Mouse (Mus musculus) liver, postnatal 0 days (tissue): ENCODE measurements around the gene Gm20388. TPM values are rescaled to one million over a fixed set of nuclear protein-coding genes. Genes with fewer than 3 reads are reported as not detected.

Source experiments
- ATAC-seq: fragments of 200-750 bp; cut with Nextera tagmentation; 2 replicates; pipeline ENCODE4 v1.8.0; 2017; ENCODE audit warnings: mild to moderate bottlenecking, moderate library complexity
- DNase-seq: peaks from one replicate; pipeline ENCODE4 v3.0.0-alpha.2; 2016
- H3K27ac ChIP-seq: fragments of 300-500 bp; sonication (generic); 2 replicates; pipeline ENCODE4 v1.5.1; 2014; ENCODE audit warnings: antibody characterized with exemption, moderate library complexity, mild to moderate bottlenecking, low read depth
- H3K27me3 ChIP-seq: fragments of 300-500 bp; sonication (generic); 2 replicates; pipeline ENCODE4 v1.6.1; 2014; ENCODE audit warnings: low read length, control low read depth, mixed read lengths; ENCODE audit not compliant: insufficient read depth
- H3K36me3 ChIP-seq: fragments of 300-500 bp; sonication (generic); replicated peaks from 2 replicates; pipeline ENCODE4 v1.6.1; 2014; ENCODE audit warnings: mild to moderate bottlenecking, control low read depth, low read length, moderate library complexity, mixed read lengths; ENCODE audit not compliant: insufficient read depth
- H3K4me1 ChIP-seq: fragments of 300-500 bp; sonication (generic); 2 replicates; pipeline ENCODE4 v1.6.1; 2014; ENCODE audit warnings: antibody characterized with exemption, mild to moderate bottlenecking, control low read depth; ENCODE audit not compliant: insufficient read depth
- H3K4me2 ChIP-seq: fragments of 300-500 bp; sonication (generic); 2 replicates; pipeline ENCODE4 v1.6.1; 2014; ENCODE audit warnings: low read depth, mild to moderate bottlenecking, low read length, moderate library complexity, mixed read lengths
- H3K4me3 ChIP-seq: fragments of 300-500 bp; sonication (generic); 2 replicates; pipeline ENCODE4 v1.5.1; 2014; ENCODE audit warnings: low read depth, low read length
- H3K9ac ChIP-seq: fragments of 300-500 bp; sonication (generic); replicated peaks from 2 replicates; pipeline ENCODE4 v1.6.1; 2014; ENCODE audit warnings: mild to moderate bottlenecking, moderate library complexity
- H3K9me3 ChIP-seq: fragments of 300-500 bp; sonication (generic); 2 replicates; pipeline ENCODE4 v1.6.1; 2016; ENCODE audit warnings: mild to moderate bottlenecking, control low read depth, low read length, mixed read lengths
- CTCF ChIP-seq: sonication (generic); IDR thresholded peaks from 2 replicates; pipeline ENCODE4 v1.5.1; 2016; ENCODE audit warnings: antibody characterized with exemption, low read depth
- EP300 ChIP-seq: IDR thresholded peaks from 2 replicates; pipeline ENCODE4 v1.6.1; 2016; ENCODE audit warnings: antibody characterized with exemption, low read depth, mild to moderate bottlenecking
- WGBS: fragments of 180-500 bp; shearing (Covaris S2); extraction: QIAGEN DNeasy Blood & Tissue Kit; methylation state at CpG from one replicate; pipeline ENCODE4 v1.1.7; 2014; ENCODE audit not compliant: insufficient replicate concordance; 5-methylcytosine and 5-hydroxymethylcytosine counted together
- polyA plus RNA-seq: library from polyadenylated mRNA; unstranded; fragments of >200 nt; fragmentation: Nextera tagmentation; extraction: Ambion mirVana; gene quantifications from 2 replicates; pipeline ENCODE4 v1.2.1, GENCODE M21; 2015

Gene Gm20388
- polyA plus RNA-seq, 1 experiment from 2014 or later = not detected

DNA sequence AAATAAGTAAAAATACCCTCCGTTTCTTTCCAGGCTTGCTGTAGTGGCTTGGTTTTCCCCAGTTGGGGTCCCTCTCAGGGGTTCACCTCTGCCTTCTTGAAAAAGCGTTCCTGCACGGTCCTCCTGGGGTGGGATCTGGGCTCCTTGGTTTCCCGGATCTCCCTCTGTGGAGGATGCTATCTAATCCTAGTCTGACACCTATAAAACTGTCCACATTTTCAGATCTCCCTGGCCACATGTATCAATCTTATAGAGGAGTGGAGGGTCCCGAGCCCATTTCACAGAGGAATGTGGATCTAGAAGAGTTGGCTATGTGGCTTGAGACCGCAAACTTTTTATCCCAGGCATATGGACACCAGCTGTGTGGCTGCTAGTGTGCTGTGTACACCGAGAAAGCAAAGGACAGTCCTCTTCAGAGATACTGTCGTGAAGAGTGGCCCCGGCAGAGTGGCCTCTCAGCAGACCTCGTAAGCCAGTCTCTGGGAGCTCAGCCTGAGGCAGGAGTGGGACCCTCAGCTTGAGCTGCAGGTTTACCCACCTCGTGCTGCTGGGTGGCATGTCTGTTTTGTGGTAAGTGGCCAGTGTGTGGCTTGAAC, 2768.8 kb downstream of the Gm20388 start:
- H3K9me3 ChIP-seq = no peaks in the 10 kb centered on the region
- H3K27ac ChIP-seq = no peak overlapping the region
- peak overlapping the region; percentile 97 for H3K4me2 ChIP-seq
- ATAC-seq (no peak), DNase-seq (no peak)
- peaks cover 44% of the 10 kb centered on the region for H3K27me3 ChIP-seq
- H3K36me3 ChIP-seq = no peaks in the 10 kb centered on the region
- H3K4me3 ChIP-seq = peak overlapping the region; percentile 69; the same call in 1 of the 2 replicates
- H3K9ac ChIP-seq = no peak overlapping the region
- WGBS = 35% methylated on average over 11 of the region's 11 CpGs
- TF ChIP-seq EP300 = no peak
- TF ChIP-seq CTCF = no peak
- peaks cover 26% of the 10 kb centered on the region for H3K4me1 ChIP-seq

GRCm38 (mm10) chr8:122680171-122680570, 2769.5 kb downstream of the Gm20388 start:
- Histone ChIP-seq H3K36me3 (no peaks in the 10 kb centered on the region), H3K9me3 (no peaks in the 10 kb centered on the region), H3K27ac (no peak overlapping the region), H3K4me3 (no peak overlapping the region), H3K4me1 (peaks cover 29% of the 10 kb centered on the region), H3K4me2 (no peak overlapping the region), H3K9ac (no peak overlapping the region), H3K27me3 (peaks cover 44% of the 10 kb centered on the region)
- TF ChIP-seq CTCF = no peak
- TF ChIP-seq EP300 = no peak
- ATAC-seq (no peak), DNase-seq (no peak)
- WGBS = 49% methylated on average over 7 of the region's 7 CpGs

DNA sequence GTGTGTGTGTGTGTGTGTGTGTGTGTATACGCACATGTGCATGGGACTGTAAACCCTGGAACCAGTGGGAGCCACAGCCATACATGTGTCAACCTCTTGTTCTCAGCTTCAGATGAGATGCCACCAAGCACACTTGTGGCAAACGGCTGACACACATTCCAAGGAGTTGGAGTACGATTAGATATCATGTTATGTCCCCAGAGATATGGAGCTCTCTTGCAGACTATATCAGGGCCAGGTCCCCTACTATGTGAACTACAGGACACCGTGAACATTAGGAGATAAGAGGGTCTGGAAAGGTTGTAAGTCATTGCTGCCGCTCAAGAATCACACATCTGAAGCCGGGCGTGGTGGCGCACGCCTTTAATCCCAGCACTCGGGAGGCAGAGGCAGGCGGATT, 2772.2 kb downstream of the Gm20388 start:
- Histone ChIP-seq H3K4me2 (no peak overlapping the region), H3K36me3 (no peaks in the 10 kb centered on the region), H3K27me3 (peaks cover 22% of the 10 kb centered on the region), H3K4me3 (no peak overlapping the region), H3K9ac (no peak overlapping the region), H3K9me3 (no peaks in the 10 kb centered on the region), H3K4me1 (peaks cover 31% of the 10 kb centered on the region), H3K27ac (no peak overlapping the region)
- DNase-seq = no peak
- peak; percentile 13 for ATAC-seq
- WGBS = 44% methylated on average over 11 of the region's 11 CpGs
- TF ChIP-seq EP300 = peak; percentile 96
- no peak for TF ChIP-seq CTCF

- H3K27me3 ChIP-seq = 0 out of 2 replicates have a peak, but pooled peaks cover 10% of the 10 kb centered on the region
- 58% methylated on average over 19 of the region's 19 CpGs for WGBS
- ATAC-seq (peak; percentile 95), DNase-seq (peak; percentile 71)
- H3K36me3 ChIP-seq = no peaks in the 10 kb centered on the region
- H3K27ac ChIP-seq = no peak overlapping the region
- no peak overlapping the region for H3K4me3 ChIP-seq
- H3K4me1 ChIP-seq = peaks cover 25% of the 10 kb centered on the region
- H3K4me2 ChIP-seq = peak overlapping the region; percentile 24
- TF ChIP-seq CTCF (no peak), EP300 (peak; percentile 96)
- H3K9me3 ChIP-seq = no peaks in the 10 kb centered on the region
- H3K9ac ChIP-seq = no peak overlapping the region
These were observed 2774.6 kb downstream of the Gm20388 start for GRCm38 (mm10) chr8:122685097-122685861.

DNA sequence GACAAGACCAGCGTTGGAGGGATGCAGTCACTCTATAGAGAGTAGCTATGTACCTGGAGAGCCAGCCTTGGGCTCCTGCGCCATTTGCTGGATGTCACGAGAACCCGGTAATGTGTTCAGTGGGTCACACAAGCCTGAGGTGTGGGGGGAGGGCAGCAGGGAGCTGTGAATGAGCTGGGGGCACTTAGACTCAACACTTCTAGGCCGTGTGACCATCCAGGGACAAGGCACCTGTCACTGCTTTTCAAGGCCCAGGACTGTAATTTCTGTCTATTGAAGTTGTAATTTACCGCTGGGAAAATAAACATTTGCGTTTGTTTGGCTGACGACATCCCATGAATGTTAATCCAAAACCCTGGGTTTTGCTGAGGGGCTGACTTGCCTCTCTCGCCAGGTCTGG, 2776.2 kb downstream of the Gm20388 start:
- TF ChIP-seq CTCF (no peak), EP300 (no peak)
- H3K4me1 ChIP-seq = peaks cover 33% of the 10 kb centered on the region
- H3K4me3 ChIP-seq = no peak overlapping the region
- no peak overlapping the region for H3K4me2 ChIP-seq
- H3K27ac ChIP-seq = no peak overlapping the region
- 78% methylated on average over 9 of the region's 9 CpGs for WGBS
- H3K9ac ChIP-seq = no peak overlapping the region
- DNase-seq (no peak), ATAC-seq (no peak)
- H3K36me3 ChIP-seq = no peaks in the 10 kb centered on the region
- 0 out of 2 replicates have a peak, but pooled peaks cover 5% of the 10 kb centered on the region for H3K27me3 ChIP-seq
- no peaks in the 10 kb centered on the region for H3K9me3 ChIP-seq

DNA sequence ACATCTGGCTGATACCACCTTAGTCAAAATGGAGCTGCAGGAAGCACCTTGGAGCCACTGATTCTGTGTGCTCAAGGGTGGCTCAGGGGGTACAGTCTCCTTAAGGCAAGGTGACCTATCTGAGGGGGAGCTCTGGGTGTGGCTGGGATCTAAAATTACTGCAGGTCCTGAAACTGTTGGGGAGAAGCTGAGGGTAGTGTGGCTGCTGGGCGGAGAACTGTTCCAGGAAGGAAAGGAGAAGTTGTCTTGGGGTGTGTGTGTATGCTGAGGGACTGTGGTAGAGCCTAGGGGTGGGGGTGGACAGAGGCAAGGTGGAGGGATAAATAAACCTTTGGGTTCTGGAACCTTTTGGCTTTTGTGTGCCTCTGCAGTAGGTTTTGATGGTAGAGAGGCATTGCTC, 2778.7 kb downstream of the Gm20388 start:
- no peak for ATAC-seq
- no peak for DNase-seq
- Histone ChIP-seq H3K36me3 (no peaks in the 10 kb centered on the region), H3K4me1 (peaks cover 49% of the 10 kb centered on the region), H3K27ac (no peak overlapping the region), H3K4me2 (no peak overlapping the region), H3K27me3 (no peaks in the 10 kb centered on the region), H3K4me3 (no peak overlapping the region), H3K9ac (no peak overlapping the region), H3K9me3 (no peaks in the 10 kb centered on the region)
- 75% methylated on average over 1 of the region's 1 CpGs for WGBS
- TF ChIP-seq CTCF (no peak), EP300 (no peak)
